9 mouse cellular contexts compared by ENCODE assay signal in the genomic region with DNA sequence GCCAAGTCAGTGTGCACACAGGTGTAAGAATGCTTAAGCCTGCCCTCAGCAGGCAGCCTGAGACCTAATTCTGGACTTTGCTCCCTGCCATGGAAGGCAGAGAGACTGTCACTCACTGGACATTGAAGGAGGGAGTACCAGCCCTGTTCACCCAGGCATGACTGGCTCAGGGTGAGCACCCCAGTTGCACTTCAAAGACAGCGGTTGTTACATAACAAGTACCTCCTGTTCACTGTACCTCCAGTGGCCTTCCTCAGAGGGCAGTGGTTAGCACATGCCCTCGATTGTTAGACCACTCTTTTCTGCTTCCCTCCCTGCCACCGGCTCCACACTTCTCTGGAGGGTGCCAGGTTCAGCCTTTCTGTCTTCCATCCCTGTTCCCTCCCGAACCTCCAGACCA.
DNase-seq lines count a peak whose midpoint lies in the region; ATAC-seq lines count a peak whose summit lies in the region.
"Had no signal": no experiment of that assay in that cellular context is flagged by ENCODE, and none has a peak within 500 bp of the region (broad histone marks: within the 10 kb centered on the region; RNA-seq: fewer than 3 reads in every experiment).

No protein-coding gene starts in this region.

- peaks cover 23% of the 10 kb centered on the region for H3K4me1 ChIP-seq in lung, embryonic 15.5 days
- H3K4me1 ChIP-seq in neural tube, embryonic 15.5 days: peaks cover 54% of the 10 kb centered on the region

- H3K4me2 ChIP-seq in lung, embryonic 15.5 days: peak overlapping the region; percentile 25; the same call in 1 of the 2 replicates
- H3K4me2 ChIP-seq in neural tube, embryonic 15.5 days: peak overlapping the region; percentile 6; the same call in 1 of the 2 replicates

- H3K27me3 ChIP-seq in lung, embryonic 15.5 days: no peaks in the 10 kb centered on the region
- no peaks in the 10 kb centered on the region for H3K27me3 ChIP-seq in neural tube, embryonic 15.5 days (replicated peaks)

- H3K9ac ChIP-seq in lung, embryonic 15.5 days: no peak overlapping the region
- H3K9ac ChIP-seq in neural tube, embryonic 15.5 days (replicated peaks): no peak overlapping the region

- no peaks in the 10 kb centered on the region for H3K9me3 ChIP-seq in lung, embryonic 15.5 days
- no peaks in the 10 kb centered on the region for H3K9me3 ChIP-seq in neural tube, embryonic 15.5 days (replicated peaks)

- H3K36me3 ChIP-seq in lung, embryonic 15.5 days: no peaks in the 10 kb centered on the region
- H3K36me3 ChIP-seq in neural tube, embryonic 15.5 days: no peaks in the 10 kb centered on the region

- ATAC-seq in lung, embryonic 15.5 days (ENCODE audit: borderline replicate concordance, extremely low read depth, low FRiP score, low TSS enrichment): no peak
- ATAC-seq in neural tube, embryonic 15.5 days (ENCODE audit: low FRiP score): no peak
- ATAC-seq: activated CD4-positive, CD25-positive, alpha-beta regulatory T cell, adult 4 months had no signal

- peak; percentile 49 for DNase-seq in cerebellum, adult 9-11 months
- DNase-seq in cerebellum, adult 18-20 months: no peak
- no peak for DNase-seq in lung, postnatal 25 days (ENCODE audit: low spot score)
- peak; percentile 53 for DNase-seq in kidney, adult 18-20 months
- DNase-seq in testis, postnatal 14 days (ENCODE audit: low spot score): no peak
- no peak for DNase-seq in embryo, embryonic 11 days

- H3K4me3 ChIP-seq in lung, embryonic 15.5 days: no peak overlapping the region
- no peak overlapping the region for H3K4me3 ChIP-seq in neural tube, embryonic 15.5 days (replicated peaks)

- 0 out of 2 replicates have a peak overlapping the region, but pooled peaks have one; percentile 66 for H3K27ac ChIP-seq in lung, embryonic 15.5 days
- peak overlapping the region; percentile 72; the same call in 1 of the 2 replicates for H3K27ac ChIP-seq in neural tube, embryonic 15.5 days (replicated peaks)

- 69% methylated on average over 4 of the region's 4 CpGs for WGBS in lung, embryonic 15.5 days
- 79% methylated on average over 4 of the region's 4 CpGs for WGBS in neural tube, embryonic 15.5 days

Comparison
In these comparisons a context has a peak if more than half of its experiments do, and no peak if none do; other contexts are left out.
1. DNase-seq: peak in cerebellum, adult 9-11 months (single experiment) and kidney, adult 18-20 months (single experiment); none in cerebellum, adult 18-20 months (0 of 2), lung, postnatal 25 days (single experiment), testis, postnatal 14 days (single experiment) and embryo, embryonic 11 days (single experiment).